ENCODE assay signal across 9 mouse cellular contexts in the genomic region with DNA sequence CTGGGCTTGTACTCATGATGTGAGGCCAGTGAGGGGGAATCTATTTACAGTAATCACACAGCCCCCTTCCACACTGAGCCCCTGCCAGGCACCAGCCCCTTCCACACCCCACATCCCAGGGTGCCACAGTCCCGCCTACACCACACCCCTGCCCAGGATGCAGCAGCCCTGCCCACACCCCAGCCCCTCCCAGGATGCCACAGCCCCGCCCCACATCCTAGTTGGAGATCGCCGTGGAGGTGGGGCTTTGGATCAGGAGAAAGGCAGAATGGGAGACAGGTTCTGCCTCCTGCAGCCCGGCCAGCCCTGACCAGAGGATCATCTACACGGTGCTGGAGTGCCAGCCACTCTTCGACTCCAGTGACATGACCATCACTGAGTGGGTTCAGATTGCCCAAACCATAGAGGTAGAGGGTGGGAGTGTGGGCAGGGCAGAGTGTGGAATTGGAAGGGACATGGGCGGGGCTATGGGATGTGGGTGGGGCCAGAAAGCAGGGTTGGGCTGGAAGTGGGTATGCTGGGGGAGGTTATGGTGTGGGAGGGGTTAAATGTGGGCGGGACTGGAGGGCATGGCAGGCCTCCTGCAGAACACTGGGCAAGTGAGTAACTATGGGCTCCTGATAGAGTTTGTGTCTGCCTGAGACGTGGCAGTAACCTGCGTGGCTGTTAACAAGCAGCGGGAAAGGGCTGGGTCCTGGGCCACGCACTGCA. TPM values are rescaled to one million over a fixed set of nuclear protein-coding genes. Genes with fewer than 3 reads are reported as not detected.
DNase-seq lines count a peak whose midpoint lies in the region; ATAC-seq lines count a peak whose summit lies in the region.
"Had no signal": no experiment of that assay in that cellular context is flagged by ENCODE, and none has a peak within 500 bp of the region (broad histone marks: within the 10 kb centered on the region; RNA-seq: fewer than 3 reads in every experiment).

No protein-coding gene starts in this region.

- H3K27me3 ChIP-seq in heart, embryonic 13.5 days (replicated peaks), result peaks cover 88% of the 10 kb centered on the region
- no peaks in the 10 kb centered on the region for H3K27me3 ChIP-seq in midbrain, embryonic 11.5 days (ENCODE audit: control insufficient read depth, insufficient read depth, low read length)
- H3K27me3 ChIP-seq in midbrain, embryonic 13.5 days, result peaks cover 33% of the 10 kb centered on the region
- H3K27me3 ChIP-seq in forebrain, embryonic 15.5 days, result no peaks in the 10 kb centered on the region
- peaks cover 23% of the 10 kb centered on the region for H3K27me3 ChIP-seq in neural tube, embryonic 13.5 days

- no peak overlapping the region for H3K4me3 ChIP-seq in heart, embryonic 13.5 days
- no peak overlapping the region for H3K4me3 ChIP-seq in midbrain, embryonic 11.5 days (ENCODE audit: low read depth, low read length)
- no peak overlapping the region for H3K4me3 ChIP-seq in midbrain, embryonic 13.5 days (replicated peaks)
- H3K4me3 ChIP-seq in forebrain, embryonic 15.5 days, result no peak overlapping the region
- no peak overlapping the region for H3K4me3 ChIP-seq in neural tube, embryonic 13.5 days
- H3K4me3 ChIP-seq: myocyte had no signal

- peaks cover 2% of the 10 kb centered on the region; the same call in 1 of the 2 replicates for H3K4me1 ChIP-seq in heart, embryonic 13.5 days
- H3K4me1 ChIP-seq in midbrain, embryonic 11.5 days (ENCODE audit: control insufficient read depth, insufficient read depth, low read length), result no peaks in the 10 kb centered on the region
- no peaks in the 10 kb centered on the region for H3K4me1 ChIP-seq in midbrain, embryonic 13.5 days (replicated peaks)
- H3K4me1 ChIP-seq in forebrain, embryonic 15.5 days, result no peaks in the 10 kb centered on the region
- no peaks in the 10 kb centered on the region; the same call in 1 of the 2 replicates for H3K4me1 ChIP-seq in neural tube, embryonic 13.5 days (replicated peaks)

- DNase-seq in heart, postnatal 4 days, result no peak
- no peak for DNase-seq in midbrain, embryonic 11.5 days (ENCODE audit: low spot score, missing footprints)
- no peak for DNase-seq in cerebellum, postnatal 4 days (ENCODE audit: low spot score in 2 of 2)
- no peak for DNase-seq in right cerebral cortex, postnatal 36 days (ENCODE audit: low spot score in 2 of 2)

- no peak overlapping the region for H3K4me2 ChIP-seq in heart, embryonic 13.5 days
- H3K4me2 ChIP-seq in midbrain, embryonic 11.5 days, result no peak overlapping the region
- no peak overlapping the region for H3K4me2 ChIP-seq in midbrain, embryonic 13.5 days (replicated peaks)
- no peak overlapping the region for H3K4me2 ChIP-seq in forebrain, embryonic 15.5 days (replicated peaks)
- no peak overlapping the region for H3K4me2 ChIP-seq in neural tube, embryonic 13.5 days

- H3K27ac ChIP-seq in heart, embryonic 13.5 days (replicated peaks), result no peak overlapping the region
- no peak overlapping the region for H3K27ac ChIP-seq in midbrain, embryonic 11.5 days (ENCODE audit: low read depth, low read length)
- H3K27ac ChIP-seq in midbrain, embryonic 13.5 days, result no peak overlapping the region
- H3K27ac ChIP-seq in forebrain, embryonic 15.5 days (replicated peaks), result no peak overlapping the region
- no peak overlapping the region for H3K27ac ChIP-seq in neural tube, embryonic 13.5 days (replicated peaks)

- no peaks in the 10 kb centered on the region for H3K9me3 ChIP-seq in heart, embryonic 13.5 days
- no peaks in the 10 kb centered on the region for H3K9me3 ChIP-seq in midbrain, embryonic 11.5 days (ENCODE audit: control insufficient read depth, low read length)
- H3K9me3 ChIP-seq in midbrain, embryonic 13.5 days, result no peaks in the 10 kb centered on the region
- no peaks in the 10 kb centered on the region for H3K9me3 ChIP-seq in forebrain, embryonic 15.5 days
- H3K9me3 ChIP-seq in neural tube, embryonic 13.5 days, result no peaks in the 10 kb centered on the region

- WGBS in heart, embryonic 13.5 days, result 19% methylated on average over 13 of the region's 13 CpGs
- 19% methylated on average over 13 of the region's 13 CpGs for WGBS in midbrain, embryonic 11.5 days
- 21% methylated on average over 13 of the region's 13 CpGs for WGBS in midbrain, embryonic 13.5 days
- 16% methylated on average over 13 of the region's 13 CpGs for WGBS in forebrain, embryonic 15.5 days
- WGBS in neural tube, embryonic 13.5 days, result 15% methylated on average over 13 of the region's 13 CpGs

- peak; percentile 68 for ATAC-seq in heart, embryonic 13.5 days (ENCODE audit: extremely low read depth, insufficient number of reproducible peaks, low FRiP score, low TSS enrichment)
- peak; percentile 43 for ATAC-seq in midbrain, embryonic 11.5 days (ENCODE audit: low FRiP score)
- ATAC-seq in midbrain, embryonic 13.5 days, result no peak
- ATAC-seq in forebrain, embryonic 15.5 days (replicated peaks), result 0 out of 2 replicates have a peak, but pooled peaks have one; percentile 35
- 0 out of 2 replicates have a peak, but pooled peaks have one; percentile 20 for ATAC-seq in neural tube, embryonic 13.5 days (ENCODE audit: low read depth)

- no peaks in the 10 kb centered on the region for H3K36me3 ChIP-seq in heart, embryonic 13.5 days
- H3K36me3 ChIP-seq in midbrain, embryonic 11.5 days (ENCODE audit: control insufficient read depth, insufficient read depth, low read length), result no peaks in the 10 kb centered on the region
- no peaks in the 10 kb centered on the region for H3K36me3 ChIP-seq in midbrain, embryonic 13.5 days
- no peaks in the 10 kb centered on the region for H3K36me3 ChIP-seq in forebrain, embryonic 15.5 days
- no peaks in the 10 kb centered on the region for H3K36me3 ChIP-seq in neural tube, embryonic 13.5 days

- H3K9ac ChIP-seq in heart, embryonic 13.5 days, result no peak overlapping the region
- H3K9ac ChIP-seq in midbrain, embryonic 11.5 days (ENCODE audit: low read length), result no peak overlapping the region
- no peak overlapping the region for H3K9ac ChIP-seq in midbrain, embryonic 13.5 days (replicated peaks)
- H3K9ac ChIP-seq in forebrain, embryonic 15.5 days (replicated peaks), result no peak overlapping the region
- H3K9ac ChIP-seq in neural tube, embryonic 13.5 days, result no peak overlapping the region

RNA-seq across cellular contexts. Expression of gene Aspg, which starts 6.4 kb away (rescaled TPM):
- polyA plus RNA-seq in heart, embryonic 13.5 days (2015; fragmentation: Nextera tagmentation; extraction: Ambion mirVana), result 0.38 and 1.1 TPM in 2 replicates
- total RNA-seq in heart, postnatal 4 days (2021), result under 1 TPM; 0.20 to 0.26 TPM
- 0.25 TPM in 1 of 2 replicates, not detected in the other for polyA plus RNA-seq in midbrain, embryonic 11.5 days (2014; fragmentation: Nextera tagmentation; extraction: Ambion mirVana)
- polyA plus RNA-seq in midbrain, embryonic 13.5 days (2015; fragmentation: Nextera tagmentation; extraction: Ambion mirVana), result 0.52 and 0.90 TPM in 2 replicates
- 0.20 and 0.22 TPM in 2 replicates for polyA plus RNA-seq in forebrain, embryonic 15.5 days (2015; fragmentation: Nextera tagmentation; extraction: Ambion mirVana)
- 0.25 and 0.29 TPM in 2 replicates for polyA plus RNA-seq in neural tube, embryonic 13.5 days (2015; fragmentation: Nextera tagmentation; extraction: Ambion mirVana)

RNA-seq across cellular contexts. Expression of gene Kif26a, which starts 33.2 kb away (rescaled TPM):
- 1.6 TPM in 2 replicates for polyA plus RNA-seq in heart, embryonic 13.5 days (2015; fragmentation: Nextera tagmentation; extraction: Ambion mirVana)
- 10 to 100 TPM; 29.0 to 32.5 TPM for total RNA-seq in heart, postnatal 4 days (2021)
- 2.6 and 3.5 TPM in 2 replicates for polyA plus RNA-seq in midbrain, embryonic 11.5 days (2014; fragmentation: Nextera tagmentation; extraction: Ambion mirVana)
- polyA plus RNA-seq in midbrain, embryonic 13.5 days (2015; fragmentation: Nextera tagmentation; extraction: Ambion mirVana), result 7.0 and 11.4 TPM in 2 replicates
- 16.1 and 18.0 TPM in 2 replicates for polyA plus RNA-seq in forebrain, embryonic 15.5 days (2015; fragmentation: Nextera tagmentation; extraction: Ambion mirVana)
- 4.7 and 4.9 TPM in 2 replicates for polyA plus RNA-seq in neural tube, embryonic 13.5 days (2015; fragmentation: Nextera tagmentation; extraction: Ambion mirVana)
